Mouse (Mus musculus): ENCODE data around the gene Pmel. TPM values are rescaled to one million over a fixed set of nuclear protein-coding genes. Genes with fewer than 3 reads are reported as not detected.

The Pmel gene
- polyA plus RNA-seq (2012; rRNA removed) = 0.61 and 0.66 TPM in 2 replicates

- no peak within 1 kb of the TSS for H3K27ac ChIP-seq (ENCODE audit: insufficient read depth, low read length)
- no peak for TF ChIP-seq CTCF (IDR thresholded peaks at IDR 0.05; ENCODE audit: extremely low read depth, insufficient read depth, low read length)
- TF ChIP-seq POLR2A (IDR thresholded peaks at IDR 0.05; ENCODE audit: extremely low read depth, insufficient read depth, low read length) = no peak
- H3K4me3 ChIP-seq (ENCODE audit: insufficient read depth, low read length) = peak within 1 kb of the TSS; percentile 74
- H3K4me1 ChIP-seq (ENCODE audit: control insufficient read depth, insufficient read depth, low read length) = no peaks in the 10 kb centered on the region
These were observed at the start of gene Pmel for GRCm38 (mm10) chr10:128703895-128704294. Gene Pmel, plus strand, starts transcription at chr10:128704195.

GRCm38 (mm10) chr10:128655254-128655653 is 48.7 kb upstream of the Pmel start:
- H3K4me1 ChIP-seq (ENCODE audit: control insufficient read depth, insufficient read depth, low read length) = no peaks in the 10 kb centered on the region
- TF ChIP-seq CTCF (IDR thresholded peaks at IDR 0.05; ENCODE audit: extremely low read depth, insufficient read depth, low read length) = no peak
- TF ChIP-seq POLR2A (IDR thresholded peaks at IDR 0.05; ENCODE audit: extremely low read depth, insufficient read depth, low read length) = no peak
- H3K4me3 ChIP-seq (ENCODE audit: insufficient read depth, low read length) = no peak overlapping the region
- no peak overlapping the region for H3K27ac ChIP-seq (ENCODE audit: insufficient read depth, low read length)

- TF ChIP-seq POLR2A (IDR thresholded peaks at IDR 0.05; ENCODE audit: extremely low read depth, insufficient read depth, low read length) = no peak
- TF ChIP-seq CTCF (IDR thresholded peaks at IDR 0.05; ENCODE audit: extremely low read depth, insufficient read depth, low read length) = no peak
- H3K27ac ChIP-seq (ENCODE audit: insufficient read depth, low read length) = no peak overlapping the region
- H3K4me1 ChIP-seq (ENCODE audit: control insufficient read depth, insufficient read depth, low read length) = no peaks in the 10 kb centered on the region
- H3K4me3 ChIP-seq (ENCODE audit: insufficient read depth, low read length) = no peak overlapping the region
These were observed 47.3 kb upstream of the Pmel start for GRCm38 (mm10) chr10:128656731-128657130.

- H3K4me1 ChIP-seq (ENCODE audit: control insufficient read depth, insufficient read depth, low read length) = no peaks in the 10 kb centered on the region
- no peak overlapping the region for H3K4me3 ChIP-seq (ENCODE audit: insufficient read depth, low read length)
- H3K27ac ChIP-seq (ENCODE audit: insufficient read depth, low read length) = no peak overlapping the region
- TF ChIP-seq CTCF (IDR thresholded peaks at IDR 0.05; ENCODE audit: extremely low read depth, insufficient read depth, low read length) (no peak), POLR2A (IDR thresholded peaks at IDR 0.05; ENCODE audit: extremely low read depth, insufficient read depth, low read length) (no peak)
These were observed 46.2 kb upstream of the Pmel start for GRCm38 (mm10) chr10:128657844-128658243.

- Histone ChIP-seq H3K27ac (ENCODE audit: insufficient read depth, low read length) (no peak overlapping the region), H3K4me1 (ENCODE audit: control insufficient read depth, insufficient read depth, low read length) (no peaks in the 10 kb centered on the region)
These were observed 44.5 kb upstream of the Pmel start for GRCm38 (mm10) chr10:128659490-128659889.

GRCm38 (mm10) chr10:128662465-128662864 is 41.5 kb upstream of the Pmel start:
- no peaks in the 10 kb centered on the region for H3K4me1 ChIP-seq (ENCODE audit: control insufficient read depth, insufficient read depth, low read length)
- no peak for TF ChIP-seq POLR2A (IDR thresholded peaks at IDR 0.05; ENCODE audit: extremely low read depth, insufficient read depth, low read length)
- no peak for TF ChIP-seq CTCF (IDR thresholded peaks at IDR 0.05; ENCODE audit: extremely low read depth, insufficient read depth, low read length)

More at GRCm38 (mm10) chr10:128659490-128659889, 44.5 kb upstream of the Pmel start:
- H3K4me3 ChIP-seq (ENCODE audit: insufficient read depth, low read length) = no peak overlapping the region
- TF ChIP-seq CTCF (IDR thresholded peaks at IDR 0.05; ENCODE audit: extremely low read depth, insufficient read depth, low read length) = no peak
- TF ChIP-seq POLR2A (IDR thresholded peaks at IDR 0.05; ENCODE audit: extremely low read depth, insufficient read depth, low read length) = no peak

GRCm38 (mm10) chr10:128663441-128664220 is 40.4 kb upstream of the Pmel start:
- TF ChIP-seq POLR2A (IDR thresholded peaks at IDR 0.05; ENCODE audit: extremely low read depth, insufficient read depth, low read length) (no peak), CTCF (IDR thresholded peaks at IDR 0.05; ENCODE audit: extremely low read depth, insufficient read depth, low read length) (no peak)
- no peaks in the 10 kb centered on the region for H3K4me1 ChIP-seq (ENCODE audit: control insufficient read depth, insufficient read depth, low read length)
- H3K4me3 ChIP-seq (ENCODE audit: insufficient read depth, low read length) = no peak overlapping the region
- H3K27ac ChIP-seq (ENCODE audit: insufficient read depth, low read length) = no peak overlapping the region

More at GRCm38 (mm10) chr10:128662465-128662864, 41.5 kb upstream of the Pmel start:
- H3K4me3 ChIP-seq (ENCODE audit: insufficient read depth, low read length) = no peak overlapping the region
- no peak overlapping the region for H3K27ac ChIP-seq (ENCODE audit: insufficient read depth, low read length)

GRCm38 (mm10) chr10:128664808-128665207 is 39.2 kb upstream of the Pmel start:
- no peak overlapping the region for H3K4me3 ChIP-seq (ENCODE audit: insufficient read depth, low read length)
- no peaks in the 10 kb centered on the region for H3K4me1 ChIP-seq (ENCODE audit: control insufficient read depth, insufficient read depth, low read length)
- TF ChIP-seq CTCF (IDR thresholded peaks at IDR 0.05; ENCODE audit: extremely low read depth, insufficient read depth, low read length) (no peak), POLR2A (IDR thresholded peaks at IDR 0.05; ENCODE audit: extremely low read depth, insufficient read depth, low read length) (no peak)
- no peak overlapping the region for H3K27ac ChIP-seq (ENCODE audit: insufficient read depth, low read length)

- TF ChIP-seq POLR2A (IDR thresholded peaks at IDR 0.05; ENCODE audit: extremely low read depth, insufficient read depth, low read length) = no peak
- TF ChIP-seq CTCF (IDR thresholded peaks at IDR 0.05; ENCODE audit: extremely low read depth, insufficient read depth, low read length) = no peak
- Histone ChIP-seq H3K4me1 (ENCODE audit: control insufficient read depth, insufficient read depth, low read length) (no peaks in the 10 kb centered on the region), H3K4me3 (ENCODE audit: insufficient read depth, low read length) (no peak overlapping the region), H3K27ac (ENCODE audit: insufficient read depth, low read length) (no peak overlapping the region)
These were observed 38.7 kb upstream of the Pmel start for GRCm38 (mm10) chr10:128665307-128665706.

- Histone ChIP-seq H3K27ac (ENCODE audit: insufficient read depth, low read length) (no peak overlapping the region), H3K4me3 (ENCODE audit: insufficient read depth, low read length) (no peak overlapping the region), H3K4me1 (ENCODE audit: control insufficient read depth, insufficient read depth, low read length) (no peaks in the 10 kb centered on the region)
- TF ChIP-seq CTCF (IDR thresholded peaks at IDR 0.05; ENCODE audit: extremely low read depth, insufficient read depth, low read length) = no peak
These were observed 38.2 kb upstream of the Pmel start for GRCm38 (mm10) chr10:128665806-128666205.

Measured in cortical plate, adult 2 months (tissue).